Mouse (Mus musculus): Measurements from ENCODE around the gene Pgm1. TPM values are rescaled to one million over a fixed set of nuclear protein-coding genes. Genes with fewer than 3 reads are reported as not detected.

Pgm1 gene
- polyA plus RNA-seq, 1 experiment, result 12.3 TPM

DNA sequence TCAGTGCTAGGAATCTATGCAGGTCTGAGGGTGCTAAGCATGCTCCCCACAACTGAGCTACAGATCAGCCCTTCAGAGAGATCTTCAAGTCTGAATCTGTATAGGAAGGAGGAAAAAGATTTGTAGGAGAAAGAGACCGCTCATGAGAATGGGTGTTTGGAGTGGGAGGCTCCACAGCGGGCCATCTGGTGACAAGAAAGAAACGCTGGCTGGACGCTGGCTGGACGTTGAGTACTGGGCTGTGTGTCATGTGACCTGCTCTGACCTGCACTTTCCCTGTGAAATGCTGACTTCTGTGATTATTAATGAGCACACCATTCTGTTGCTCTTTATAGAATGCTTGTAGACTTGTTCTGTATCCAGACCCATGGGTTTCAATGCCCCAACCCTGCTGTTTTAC is 40.1 kb downstream of the Pgm1 start:
- no peak overlapping the region for H3K27ac ChIP-seq (ENCODE audit: insufficient read depth, low read length)
- TF ChIP-seq CTCF (IDR thresholded peaks at IDR 0.05; ENCODE audit: extremely low read depth, insufficient read depth, insufficient read length, insufficient replicate concordance), result no peak
- TF ChIP-seq POLR2A (IDR thresholded peaks at IDR 0.05; ENCODE audit: low read depth, low read length), result no peak
- H3K4me1 ChIP-seq (ENCODE audit: control insufficient read depth, insufficient read depth, insufficient read length), result no peaks in the 10 kb centered on the region
- no peak for DNase-seq (ENCODE audit: low read depth in 1 of 2, low spot score in 2 of 2)
- no peaks in the 10 kb centered on the region for H3K27me3 ChIP-seq (ENCODE audit: control insufficient read depth, insufficient read depth, low read length)
- H3K36me3 ChIP-seq (ENCODE audit: control insufficient read depth, insufficient read depth, low read length), result peaks cover 15% of the 10 kb centered on the region
- H3K4me3 ChIP-seq (ENCODE audit: extremely low read depth, insufficient read depth, insufficient read length), result no peak overlapping the region
- 92% methylated on average over 5 of the region's 5 CpGs for WGBS

DNA sequence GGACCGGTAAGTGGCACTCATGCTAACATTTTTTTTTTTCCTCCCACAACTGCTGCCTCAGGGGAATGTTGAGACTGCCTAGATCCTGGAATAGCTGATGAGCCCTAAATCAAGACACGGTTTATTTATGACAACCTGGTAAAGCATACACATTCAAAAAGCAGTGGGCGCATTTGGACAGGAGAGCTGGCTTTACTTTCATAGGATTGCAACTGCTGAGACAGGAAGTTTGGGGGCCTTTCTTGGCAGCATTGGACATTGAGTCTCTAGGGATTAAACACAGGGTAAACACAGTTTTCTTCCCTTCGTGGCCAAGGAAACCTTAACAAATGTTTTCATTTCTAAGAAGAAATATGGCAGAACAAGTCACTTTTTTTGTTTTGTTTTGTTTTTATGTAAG is 40.9 kb downstream of the Pgm1 start:
- Histone ChIP-seq H3K27ac (ENCODE audit: insufficient read depth, low read length) (no peak overlapping the region), H3K4me3 (ENCODE audit: extremely low read depth, insufficient read depth, insufficient read length) (no peak overlapping the region), H3K36me3 (ENCODE audit: control insufficient read depth, insufficient read depth, low read length) (peaks cover 15% of the 10 kb centered on the region), H3K4me1 (ENCODE audit: control insufficient read depth, insufficient read depth, insufficient read length) (no peaks in the 10 kb centered on the region), H3K27me3 (ENCODE audit: control insufficient read depth, insufficient read depth, low read length) (no peaks in the 10 kb centered on the region)
- no peak for DNase-seq (ENCODE audit: low read depth in 1 of 2, low spot score in 2 of 2)
- WGBS, result 82% methylated on average over 4 of the region's 4 CpGs
- TF ChIP-seq CTCF (IDR thresholded peaks at IDR 0.05; ENCODE audit: extremely low read depth, insufficient read depth, insufficient read length, insufficient replicate concordance) (no peak), POLR2A (IDR thresholded peaks at IDR 0.05; ENCODE audit: low read depth, low read length) (no peak)

DNA sequence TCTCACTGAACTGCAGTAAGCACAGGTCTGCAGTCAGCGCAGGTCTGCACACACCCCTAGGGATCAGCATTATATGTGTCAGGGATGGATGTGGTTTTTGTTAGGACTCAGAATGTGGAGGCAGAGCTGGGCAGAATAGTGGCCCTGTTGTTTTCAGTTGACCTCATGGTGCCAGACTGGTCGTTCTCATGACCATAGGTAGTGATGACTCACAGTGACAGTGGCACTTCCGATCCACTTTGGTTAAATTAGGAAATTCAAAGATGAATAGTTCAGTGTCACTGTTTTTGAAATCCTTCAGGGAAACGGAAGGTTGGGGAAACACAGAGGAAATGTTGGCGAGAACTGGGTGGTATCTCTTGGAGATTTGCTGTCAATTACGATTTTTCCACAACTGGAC is 43.7 kb downstream of the Pgm1 start:
- Histone ChIP-seq H3K4me3 (ENCODE audit: extremely low read depth, insufficient read depth, insufficient read length) (no peak overlapping the region), H3K36me3 (ENCODE audit: control insufficient read depth, insufficient read depth, low read length) (peaks cover 9% of the 10 kb centered on the region)

DNA sequence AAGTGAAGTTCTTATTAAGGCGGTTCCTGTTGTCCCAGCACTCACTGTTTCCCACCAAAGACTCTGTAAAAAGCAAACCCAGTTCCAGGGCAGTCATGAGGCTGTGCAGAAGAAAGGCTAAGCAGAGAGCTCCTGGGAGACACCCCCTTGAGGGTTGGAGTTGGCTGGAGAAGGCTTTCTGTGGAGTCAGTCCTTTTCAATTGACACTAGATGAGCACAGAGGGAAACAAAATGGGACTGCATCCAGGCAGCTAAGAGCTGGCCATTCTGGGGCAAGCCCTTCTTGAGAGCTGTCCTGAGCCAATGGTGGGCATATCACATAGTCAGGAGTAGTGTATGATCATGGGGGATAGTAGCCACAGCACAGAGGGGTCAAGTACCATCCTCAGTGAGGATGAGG is 44.7 kb downstream of the Pgm1 start:
- H3K27ac ChIP-seq (ENCODE audit: insufficient read depth, low read length), result no peak overlapping the region

More for the DNA sequence above, 43.7 kb downstream of the Pgm1 start:
- no peak for DNase-seq (ENCODE audit: low read depth in 1 of 2, low spot score in 2 of 2)
- Histone ChIP-seq H3K27ac (ENCODE audit: insufficient read depth, low read length) (no peak overlapping the region), H3K27me3 (ENCODE audit: control insufficient read depth, insufficient read depth, low read length) (no peaks in the 10 kb centered on the region), H3K4me1 (ENCODE audit: control insufficient read depth, insufficient read depth, insufficient read length) (no peaks in the 10 kb centered on the region)
- no peak for TF ChIP-seq CTCF (IDR thresholded peaks at IDR 0.05; ENCODE audit: extremely low read depth, insufficient read depth, insufficient read length, insufficient replicate concordance)
- TF ChIP-seq POLR2A (IDR thresholded peaks at IDR 0.05; ENCODE audit: low read depth, low read length), result no peak
- 88% methylated on average over 6 of the region's 6 CpGs for WGBS

DNA sequence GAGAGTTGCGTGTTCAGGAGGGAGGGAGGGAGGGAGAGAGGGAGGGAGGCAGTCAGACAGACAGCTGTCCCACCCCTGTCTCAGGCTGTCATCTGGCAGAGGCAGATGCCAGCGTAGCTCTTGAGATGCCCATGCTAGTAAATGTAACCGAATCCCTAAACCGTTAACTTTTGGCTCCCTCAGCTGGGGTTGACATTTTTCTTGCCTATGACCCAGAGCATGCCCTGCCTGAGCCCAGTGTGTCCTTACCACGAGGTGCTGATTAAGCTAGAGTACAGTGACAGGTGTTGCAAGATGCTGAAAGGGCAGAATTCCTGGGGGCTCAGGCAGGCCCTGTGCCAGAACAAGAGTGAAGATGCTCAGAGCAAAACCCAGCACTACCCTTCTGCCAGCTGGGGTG is 45.2 kb downstream of the Pgm1 start:
- H3K27me3 ChIP-seq (ENCODE audit: control insufficient read depth, insufficient read depth, low read length), result no peaks in the 10 kb centered on the region
- H3K27ac ChIP-seq (ENCODE audit: insufficient read depth, low read length), result no peak overlapping the region
- H3K4me1 ChIP-seq (ENCODE audit: control insufficient read depth, insufficient read depth, insufficient read length), result no peaks in the 10 kb centered on the region
- no peak for DNase-seq (ENCODE audit: low read depth in 1 of 2, low spot score in 2 of 2)
- H3K4me3 ChIP-seq (ENCODE audit: extremely low read depth, insufficient read depth, insufficient read length), result no peak overlapping the region
- WGBS, result 92% methylated on average over 5 of the region's 5 CpGs
- H3K36me3 ChIP-seq (ENCODE audit: control insufficient read depth, insufficient read depth, low read length), result peaks cover 10% of the 10 kb centered on the region
- TF ChIP-seq CTCF (IDR thresholded peaks at IDR 0.05; ENCODE audit: extremely low read depth, insufficient read depth, insufficient read length, insufficient replicate concordance) (no peak), POLR2A (IDR thresholded peaks at IDR 0.05; ENCODE audit: low read depth, low read length) (no peak)

More for the DNA sequence above, 44.7 kb downstream of the Pgm1 start:
- 85% methylated on average over 1 of the region's 1 CpGs for WGBS
- Histone ChIP-seq H3K4me3 (ENCODE audit: extremely low read depth, insufficient read depth, insufficient read length) (no peak overlapping the region), H3K4me1 (ENCODE audit: control insufficient read depth, insufficient read depth, insufficient read length) (no peaks in the 10 kb centered on the region), H3K27me3 (ENCODE audit: control insufficient read depth, insufficient read depth, low read length) (no peaks in the 10 kb centered on the region), H3K36me3 (ENCODE audit: control insufficient read depth, insufficient read depth, low read length) (peaks cover 10% of the 10 kb centered on the region)
- DNase-seq (ENCODE audit: low read depth in 1 of 2, low spot score in 2 of 2), result no peak
- no peak for TF ChIP-seq CTCF (IDR thresholded peaks at IDR 0.05; ENCODE audit: extremely low read depth, insufficient read depth, insufficient read length, insufficient replicate concordance)
- no peak for TF ChIP-seq POLR2A (IDR thresholded peaks at IDR 0.05; ENCODE audit: low read depth, low read length)

DNA sequence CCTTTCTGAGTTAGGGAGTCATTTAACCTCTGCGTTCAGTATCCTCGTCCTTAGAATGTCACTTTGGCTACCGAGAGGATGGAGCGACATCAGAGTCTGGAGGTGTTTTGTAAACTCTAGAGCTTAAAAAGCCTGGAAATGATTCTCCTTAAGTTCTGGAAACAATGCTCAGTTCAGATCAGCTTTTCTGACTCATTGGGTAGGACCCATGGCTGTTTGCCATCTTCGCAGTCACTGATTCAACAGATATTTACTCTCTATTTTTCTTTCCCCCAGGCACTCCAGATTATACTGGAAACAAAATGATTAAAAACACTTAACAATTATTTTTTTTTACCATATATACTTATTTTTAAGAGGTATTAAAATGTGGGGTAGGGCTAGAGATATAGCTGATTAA is 50.1 kb downstream of the Pgm1 start:
- 96% methylated on average over 5 of the region's 5 CpGs for WGBS
- no peak for DNase-seq (ENCODE audit: low read depth in 1 of 2, low spot score in 2 of 2)
- Histone ChIP-seq H3K27ac (ENCODE audit: insufficient read depth, low read length) (no peak overlapping the region), H3K27me3 (ENCODE audit: control insufficient read depth, insufficient read depth, low read length) (no peaks in the 10 kb centered on the region), H3K36me3 (ENCODE audit: control insufficient read depth, insufficient read depth, low read length) (peaks cover 10% of the 10 kb centered on the region; the same call in 1 of the 2 replicates), H3K4me3 (ENCODE audit: extremely low read depth, insufficient read depth, insufficient read length) (no peak overlapping the region), H3K4me1 (ENCODE audit: control insufficient read depth, insufficient read depth, insufficient read length) (no peaks in the 10 kb centered on the region)
- TF ChIP-seq CTCF (IDR thresholded peaks at IDR 0.05; ENCODE audit: extremely low read depth, insufficient read depth, insufficient read length, insufficient replicate concordance) (no peak), POLR2A (IDR thresholded peaks at IDR 0.05; ENCODE audit: low read depth, low read length) (no peak)

DNA sequence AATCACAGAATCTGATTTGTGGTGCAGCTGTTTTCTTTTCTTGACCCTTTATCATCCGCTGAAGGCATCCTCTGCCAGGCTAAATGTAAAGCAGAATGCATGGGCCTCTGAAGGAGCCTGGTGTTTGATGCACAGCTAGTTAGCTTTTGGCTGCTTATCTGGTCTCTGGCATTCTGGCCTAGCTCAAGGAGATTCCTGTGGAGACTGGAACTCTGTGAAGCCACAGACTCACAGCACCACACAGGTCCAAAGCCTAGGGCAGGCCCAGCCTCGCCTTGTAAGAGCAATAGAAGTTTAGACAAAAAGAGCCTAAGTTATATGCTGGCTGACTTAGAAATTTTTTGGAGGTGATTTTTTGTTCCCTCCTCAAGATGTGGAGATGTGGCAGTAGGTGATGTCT is 52.0 kb downstream of the Pgm1 start:
- 90% methylated on average over 2 of the region's 2 CpGs for WGBS
- no peak overlapping the region for H3K27ac ChIP-seq (ENCODE audit: insufficient read depth, low read length)
- peaks cover 10% of the 10 kb centered on the region; the same call in 1 of the 2 replicates for H3K36me3 ChIP-seq (ENCODE audit: control insufficient read depth, insufficient read depth, low read length)
- H3K4me1 ChIP-seq (ENCODE audit: control insufficient read depth, insufficient read depth, insufficient read length), result no peaks in the 10 kb centered on the region
- DNase-seq (ENCODE audit: low read depth in 1 of 2, low spot score in 2 of 2), result no peak
- H3K4me3 ChIP-seq (ENCODE audit: extremely low read depth, insufficient read depth, insufficient read length), result no peak overlapping the region
- TF ChIP-seq POLR2A (IDR thresholded peaks at IDR 0.05; ENCODE audit: low read depth, low read length) (no peak), CTCF (IDR thresholded peaks at IDR 0.05; ENCODE audit: extremely low read depth, insufficient read depth, insufficient read length, insufficient replicate concordance) (no peak)
- H3K27me3 ChIP-seq (ENCODE audit: control insufficient read depth, insufficient read depth, low read length), result no peaks in the 10 kb centered on the region
